8 mouse cellular contexts compared by ENCODE assay signal in the genomic region with DNA sequence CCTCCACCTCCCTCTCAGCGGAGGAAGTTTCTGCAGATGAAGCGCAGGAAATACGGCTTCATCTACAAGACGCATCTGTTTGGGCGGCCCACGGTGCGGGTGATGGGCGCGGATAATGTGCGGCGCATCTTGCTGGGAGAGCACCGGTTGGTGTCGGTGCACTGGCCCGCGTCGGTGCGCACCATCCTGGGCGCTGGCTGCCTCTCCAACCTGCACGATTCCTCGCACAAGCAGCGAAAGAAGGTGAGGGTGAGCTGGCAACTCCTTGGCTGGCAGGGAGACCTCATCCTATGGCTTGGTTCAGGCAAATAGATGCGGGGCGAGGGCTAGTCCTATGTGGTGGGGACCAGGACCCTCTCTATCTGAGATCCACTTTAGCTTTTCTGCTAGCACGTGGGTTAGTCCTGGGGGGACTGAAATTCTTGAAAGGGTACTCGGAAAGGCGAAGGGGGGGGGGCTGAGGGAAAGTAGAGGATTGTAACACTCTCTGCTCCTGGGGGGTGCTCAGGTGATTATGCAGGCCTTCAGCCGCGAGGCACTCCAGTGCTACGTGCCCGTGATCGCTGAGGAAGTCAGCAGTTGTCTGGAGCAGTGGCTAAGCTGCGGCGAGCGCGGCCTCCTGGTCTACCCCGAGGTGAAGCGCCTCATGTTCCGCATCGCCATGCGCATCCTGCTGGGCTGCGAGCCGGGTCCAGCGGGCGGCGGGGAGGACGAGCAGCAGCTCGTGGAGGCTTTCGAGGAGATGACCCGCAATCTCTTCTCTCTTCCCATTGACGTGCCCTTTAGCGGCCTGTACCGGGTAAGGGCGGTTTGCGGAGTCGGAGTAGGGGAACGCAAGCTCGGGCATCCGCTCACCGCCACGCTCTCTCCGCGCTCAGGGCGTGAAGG. TPM values are rescaled to one million over a fixed set of nuclear protein-coding genes. Genes with fewer than 3 reads are reported as not detected.
A peak's percentile ranks its signal among the peaks of the same experiment; 100 is the strongest.
DNase-seq lines count a peak whose midpoint lies in the region; ATAC-seq lines count a peak whose summit lies in the region.

No protein-coding gene starts in this region.

- H3K27ac ChIP-seq in heart, embryonic 13.5 days (replicated peaks) = no peak overlapping the region
- H3K27ac ChIP-seq in hindbrain, embryonic 15.5 days (replicated peaks) = no peak overlapping the region
- H3K27ac ChIP-seq in midbrain, embryonic 14.5 days (replicated peaks; ENCODE audit: low read depth, low read length) = no peak overlapping the region

- intact Hi-C loops in gastrocnemius, postnatal 14 days (cut with DNase I; ENCODE audit: low total_unique reads) = no loop called here

- H3K9ac ChIP-seq in heart, embryonic 13.5 days = no peak overlapping the region
- H3K9ac ChIP-seq in hindbrain, embryonic 15.5 days = no peak overlapping the region
- H3K9ac ChIP-seq in midbrain, embryonic 14.5 days (replicated peaks; ENCODE audit: low read length) = no peak overlapping the region

- peak overlapping the region; percentile 83 for H3K4me2 ChIP-seq in heart, embryonic 13.5 days
- peak overlapping the region; percentile 56 for H3K4me2 ChIP-seq in hindbrain, embryonic 15.5 days
- H3K4me2 ChIP-seq in midbrain, embryonic 14.5 days (ENCODE audit: low read length) = peak overlapping the region; percentile 51

- H3K4me3 ChIP-seq in heart, embryonic 13.5 days = peak overlapping the region; percentile 54
- peak overlapping the region; percentile 33 for H3K4me3 ChIP-seq in hindbrain, embryonic 15.5 days
- H3K4me3 ChIP-seq in midbrain, embryonic 14.5 days (replicated peaks; ENCODE audit: low read depth, low read length) = peak overlapping the region; percentile 26

- WGBS in heart, embryonic 13.5 days = under 1% methylated on average over 63 of the region's 63 CpGs
- under 1% methylated on average over 63 of the region's 63 CpGs for WGBS in hindbrain, embryonic 15.5 days
- WGBS in midbrain, embryonic 14.5 days = under 1% methylated on average over 63 of the region's 63 CpGs

- peaks cover 42% of the 10 kb centered on the region for H3K4me1 ChIP-seq in heart, embryonic 13.5 days
- H3K4me1 ChIP-seq in hindbrain, embryonic 15.5 days (replicated peaks) = peaks cover 30% of the 10 kb centered on the region
- peaks cover 10% of the 10 kb centered on the region; the same call in 1 of the 2 replicates for H3K4me1 ChIP-seq in midbrain, embryonic 14.5 days (ENCODE audit: control insufficient read depth, insufficient read depth, low read length)

- H3K9me3 ChIP-seq in heart, embryonic 13.5 days = no peaks in the 10 kb centered on the region
- no peaks in the 10 kb centered on the region for H3K9me3 ChIP-seq in hindbrain, embryonic 15.5 days
- no peaks in the 10 kb centered on the region for H3K9me3 ChIP-seq in midbrain, embryonic 14.5 days (ENCODE audit: control insufficient read depth, low read length)

- DNase-seq in heart, adult 18-20 months = no peak
- peak; percentile 46 for DNase-seq in midbrain, embryonic 14.5 days
- no peak for DNase-seq in layer of hippocampus, postnatal 25 days (ENCODE audit: extremely low spot score in 1 of 2, low spot score in 1 of 2)
- no peak for DNase-seq in left cerebral cortex, adult 11 months (ENCODE audit: low spot score)
- no peak for DNase-seq in gastrocnemius, postnatal 14 days

- 0 out of 2 replicates have a peak, but pooled peaks have one; percentile 22 for ATAC-seq in heart, embryonic 13.5 days (ENCODE audit: extremely low read depth, insufficient number of reproducible peaks, low FRiP score, low TSS enrichment)
- ATAC-seq in common myeloid progenitor, adult 5-6 weeks (replicated peaks; ENCODE audit: low read depth, poor library complexity, severe bottlenecking) = 0 out of 2 replicates have a peak, but pooled peaks have one; percentile 30
- ATAC-seq in hindbrain, embryonic 15.5 days (ENCODE audit: low FRiP score, low read depth) = peak; percentile 28; the same call in 1 of the 2 replicates
- ATAC-seq in midbrain, embryonic 14.5 days (ENCODE audit: low FRiP score, low TSS enrichment) = no peak; the same call in 1 of the 2 replicates

- H3K36me3 ChIP-seq in heart, embryonic 13.5 days = no peaks in the 10 kb centered on the region
- H3K36me3 ChIP-seq in hindbrain, embryonic 15.5 days = no peaks in the 10 kb centered on the region
- no peaks in the 10 kb centered on the region for H3K36me3 ChIP-seq in midbrain, embryonic 14.5 days (ENCODE audit: control insufficient read depth, insufficient read depth, low read length)

- peaks cover 100% of the 10 kb centered on the region for H3K27me3 ChIP-seq in heart, embryonic 13.5 days (replicated peaks)
- peaks cover 96% of the 10 kb centered on the region for H3K27me3 ChIP-seq in hindbrain, embryonic 15.5 days
- peaks cover 90% of the 10 kb centered on the region for H3K27me3 ChIP-seq in midbrain, embryonic 14.5 days (ENCODE audit: control insufficient read depth, insufficient read depth, low read length)

RNA-seq across cellular contexts. Expression of gene Cyp26a1, which starts 0.9 kb away (rescaled TPM):
- polyA plus RNA-seq in heart, embryonic 13.5 days (2015; fragmentation: Nextera tagmentation; extraction: Ambion mirVana) = 0.78 and 1.5 TPM in 2 replicates
- not detected for total RNA-seq in heart, adult 18-20 months (2021)
- not detected in 2 replicates for total RNA-seq in common myeloid progenitor, adult 5-6 weeks (2017)
- 0.22 TPM in 1 of 2 replicates, not detected in the other for polyA plus RNA-seq in hindbrain, embryonic 15.5 days (2015; fragmentation: Nextera tagmentation; extraction: Ambion mirVana)
- not detected in 2 replicates for polyA plus RNA-seq in midbrain, embryonic 14.5 days (2014; fragmentation: Nextera tagmentation; extraction: Ambion mirVana)
- total RNA-seq in layer of hippocampus, postnatal 25 days (2021) = under 1 TPM; 0.26 to 0.86 TPM
- under 1 TPM; 0.13 to 0.41 TPM for total RNA-seq in gastrocnemius, postnatal 14 days (2021)

RNA-seq across cellular contexts. Expression of gene Cyp26c1, which starts 13.1 kb away (rescaled TPM):
- polyA plus RNA-seq in heart, embryonic 13.5 days (2015; fragmentation: Nextera tagmentation; extraction: Ambion mirVana) = not detected in 2 replicates
- under 1 TPM in 1 of 2 experiments, not detected in 1; 0.21 TPM for total RNA-seq in heart, adult 18-20 months (2021)
- total RNA-seq in common myeloid progenitor, adult 5-6 weeks (2017) = 0.44 TPM in 1 of 2 replicates, not detected in the other
- polyA plus RNA-seq in hindbrain, embryonic 15.5 days (2015; fragmentation: Nextera tagmentation; extraction: Ambion mirVana) = not detected in 2 replicates
- not detected in 2 replicates for polyA plus RNA-seq in midbrain, embryonic 14.5 days (2014; fragmentation: Nextera tagmentation; extraction: Ambion mirVana)
- under 1 TPM; 0.15 to 0.28 TPM for total RNA-seq in layer of hippocampus, postnatal 25 days (2021)
- total RNA-seq in gastrocnemius, postnatal 14 days (2021) = not detected
